51 mouse cellular contexts compared by ENCODE assay signal in genomic region chr17:25293495-25293894, GRCm38 (mm10). TPM values are rescaled to one million over a fixed set of nuclear protein-coding genes. Genes with fewer than 3 reads are reported as not detected.
"Had no signal": no experiment of that assay in that cellular context is flagged by ENCODE, and none has a peak within 500 bp of the region (broad histone marks: within the 10 kb centered on the region; RNA-seq: fewer than 3 reads in every experiment).

No protein-coding gene starts in this region.

- H3K4me1 ChIP-seq: heart, embryonic 12.5 days; heart, embryonic 13.5 days; heart, embryonic 15.5 days; hindbrain, embryonic 10.5 days; hindbrain, embryonic 12.5 days; hindbrain, embryonic 13.5 days; hindbrain, embryonic 15.5 days; intestine, embryonic 15.5 days; kidney, embryonic 15.5 days had no signal

- H3K36me3 ChIP-seq: heart, embryonic 12.5 days; heart, embryonic 13.5 days; heart, embryonic 15.5 days; hindbrain, embryonic 10.5 days; hindbrain, embryonic 12.5 days; hindbrain, embryonic 13.5 days; hindbrain, embryonic 15.5 days; intestine, embryonic 15.5 days; kidney, embryonic 15.5 days had no signal

- H3K4me2 ChIP-seq: heart, embryonic 12.5 days; heart, embryonic 13.5 days; heart, embryonic 15.5 days; hindbrain, embryonic 12.5 days; hindbrain, embryonic 13.5 days; hindbrain, embryonic 14.5 days; hindbrain, embryonic 15.5 days; intestine, embryonic 15.5 days; kidney, embryonic 15.5 days had no signal

- ATAC-seq: hindbrain, embryonic 16.5 days; hindbrain, postnatal 0 days; inflammation-experienced regulatory T-cells, adult 6 months; intestine, embryonic 15.5 days; intestine, embryonic 16.5 days; intestine, postnatal 0 days had no signal

- DNase-seq: heart, postnatal 10 days; heart, postnatal 14 days; heart, postnatal 36 days; heart, postnatal 4 days; kidney, adult 11 months; kidney, adult 18-20 months; kidney, adult 2 months; kidney, adult 8-10 months; kidney, adult 9 months; kidney, postnatal 10 days; kidney, postnatal 14 days; kidney, postnatal 25 days; kidney, postnatal 36 days; kidney, postnatal 4 days; layer of hippocampus, adult 9-11 months; layer of hippocampus, postnatal 36 days had no signal

- H3K4me3 ChIP-seq: heart, embryonic 12.5 days; heart, embryonic 13.5 days; heart, embryonic 15.5 days; hindbrain, embryonic 10.5 days; hindbrain, embryonic 12.5 days; hindbrain, embryonic 13.5 days; hindbrain, embryonic 15.5 days; intestine, embryonic 15.5 days; kidney, embryonic 15.5 days; layer of hippocampus, adult 2 months; left cerebral cortex, adult 2 months had no signal

- H3K9me3 ChIP-seq: heart, embryonic 12.5 days; heart, embryonic 13.5 days; heart, embryonic 15.5 days; hindbrain, embryonic 10.5 days; hindbrain, embryonic 12.5 days; hindbrain, embryonic 13.5 days; hindbrain, embryonic 15.5 days; intestine, embryonic 15.5 days; kidney, embryonic 15.5 days had no signal

- H3K27me3 ChIP-seq: hindbrain, embryonic 12.5 days; hindbrain, embryonic 13.5 days; hindbrain, embryonic 15.5 days; intestine, embryonic 15.5 days; kidney, embryonic 15.5 days had no signal

- H3K9ac ChIP-seq: heart, embryonic 12.5 days; heart, embryonic 13.5 days; heart, embryonic 15.5 days; hindbrain, embryonic 12.5 days; hindbrain, embryonic 13.5 days; hindbrain, embryonic 14.5 days; hindbrain, embryonic 15.5 days; intestine, embryonic 15.5 days; kidney, embryonic 15.5 days had no signal

- H3K27ac ChIP-seq: heart, embryonic 13.5 days; heart, embryonic 15.5 days; hindbrain, embryonic 10.5 days; hindbrain, embryonic 12.5 days; hindbrain, embryonic 13.5 days; hindbrain, embryonic 14.5 days; hindbrain, embryonic 15.5 days; hindbrain, postnatal 0 days; intestine, embryonic 15.5 days; kidney, embryonic 15.5 days; kidney, postnatal 0 days; layer of hippocampus, adult 2 months; left cerebral cortex, adult 2 months had no signal

RNA-seq across cellular contexts. Expression of gene Prss34, which starts 4.7 kb away (rescaled TPM):
- total RNA-seq: hindbrain, postnatal 0 days; layer of hippocampus, adult 18-20 months; layer of hippocampus, adult 2 months; layer of hippocampus, adult 8-10 months; layer of hippocampus, postnatal 10 days; layer of hippocampus, postnatal 14 days; layer of hippocampus, postnatal 25 days; layer of hippocampus, postnatal 36 days; left cerebral cortex, adult 18-20 months; left cerebral cortex, adult 2 months; left cerebral cortex, adult 8-10 months had no signal
- polyA plus RNA-seq: heart, embryonic 12.5 days; hindbrain, embryonic 10.5 days; hindbrain, embryonic 11.5 days; hindbrain, embryonic 12.5 days; hindbrain, embryonic 13.5 days; hindbrain, embryonic 14.5 days; hindbrain, embryonic 15.5 days; hindbrain, embryonic 16.5 days; hindbrain, postnatal 0 days; inflammation-experienced regulatory T-cells, adult 6 months; intestine, embryonic 14.5 days; kidney, adult 2 months; kidney, embryonic 14.5 days; large intestine, adult 2 months had no signal

RNA-seq across cellular contexts. Expression of gene Prss28, which starts 15.0 kb away (rescaled TPM):
- total RNA-seq: heart, postnatal 10 days; heart, postnatal 14 days; heart, postnatal 25 days; heart, postnatal 36 days; heart, postnatal 4 days; hematopoietic stem cell, adult 5-6 weeks; hindbrain, postnatal 0 days; layer of hippocampus, adult 18-20 months; layer of hippocampus, adult 2 months; layer of hippocampus, adult 8-10 months; layer of hippocampus, postnatal 10 days; layer of hippocampus, postnatal 14 days; layer of hippocampus, postnatal 25 days; layer of hippocampus, postnatal 36 days; left cerebral cortex, adult 18-20 months; left cerebral cortex, adult 2 months; left cerebral cortex, adult 8-10 months had no signal
- polyA plus RNA-seq: heart, embryonic 12.5 days; heart, embryonic 13.5 days; heart, embryonic 14.5 days; heart, embryonic 15.5 days; heart, embryonic 16.5 days; heart, postnatal 0 days; hindbrain, embryonic 10.5 days; hindbrain, embryonic 11.5 days; hindbrain, embryonic 12.5 days; hindbrain, embryonic 13.5 days; hindbrain, embryonic 14.5 days; hindbrain, embryonic 15.5 days; hindbrain, embryonic 16.5 days; hindbrain, postnatal 0 days; inflammation-experienced regulatory T-cells, adult 6 months; intestine, embryonic 14.5 days; intestine, embryonic 15.5 days; intestine, embryonic 16.5 days; intestine, postnatal 0 days; kidney, adult 2 months; kidney, embryonic 14.5 days; kidney, embryonic 15.5 days; kidney, embryonic 16.5 days; kidney, postnatal 0 days; large intestine, adult 2 months had no signal

RNA-seq across cellular contexts. Expression of gene Prss29, which starts 25.0 kb away (rescaled TPM):
- total RNA-seq: heart, postnatal 10 days; heart, postnatal 14 days; heart, postnatal 25 days; heart, postnatal 36 days; heart, postnatal 4 days; hematopoietic stem cell, adult 5-6 weeks; hindbrain, postnatal 0 days; layer of hippocampus, adult 18-20 months; layer of hippocampus, adult 2 months; layer of hippocampus, adult 8-10 months; layer of hippocampus, postnatal 10 days; layer of hippocampus, postnatal 14 days; layer of hippocampus, postnatal 25 days; layer of hippocampus, postnatal 36 days; left cerebral cortex, adult 18-20 months; left cerebral cortex, adult 2 months; left cerebral cortex, adult 8-10 months had no signal
- polyA plus RNA-seq: heart, embryonic 12.5 days; heart, embryonic 13.5 days; heart, embryonic 14.5 days; heart, embryonic 15.5 days; heart, embryonic 16.5 days; heart, postnatal 0 days; hindbrain, embryonic 10.5 days; hindbrain, embryonic 11.5 days; hindbrain, embryonic 12.5 days; hindbrain, embryonic 13.5 days; hindbrain, embryonic 14.5 days; hindbrain, embryonic 15.5 days; hindbrain, embryonic 16.5 days; hindbrain, postnatal 0 days; inflammation-experienced regulatory T-cells, adult 6 months; intestine, embryonic 14.5 days; intestine, embryonic 15.5 days; intestine, embryonic 16.5 days; intestine, postnatal 0 days; kidney, adult 2 months; kidney, embryonic 14.5 days; kidney, embryonic 15.5 days; kidney, embryonic 16.5 days; kidney, postnatal 0 days; large intestine, adult 2 months had no signal
